Mouse (Mus musculus) lung, embryonic 16.5 days (tissue): ENCODE results near the gene Atp5s. TPM values are rescaled to one million over a fixed set of nuclear protein-coding genes. Genes with fewer than 3 reads are reported as not detected.

Source experiments
- ATAC-seq: fragments of 200-750 bp; cut with Nextera tagmentation; 2 replicates; pipeline ENCODE4 v1.8.0; 2017; ENCODE audit warnings: low read depth, mild to moderate bottlenecking, moderate library complexity
- H3K27ac ChIP-seq: fragments of 300-500 bp; sonication (generic); 2 replicates; pipeline ENCODE4 v1.5.1; 2014; ENCODE audit warnings: mild to moderate bottlenecking, control low read depth, low read length
- H3K27me3 ChIP-seq: fragments of 300-500 bp; sonication (generic); 2 replicates; pipeline ENCODE4 v1.6.1; 2014; ENCODE audit warnings: low read depth, low read length, mixed read lengths; ENCODE audit not compliant: control insufficient read depth, insufficient read depth
- H3K36me3 ChIP-seq: fragments of 300-500 bp; sonication (generic); 2 replicates; pipeline ENCODE4 v1.6.1; 2014; ENCODE audit warnings: low read length; ENCODE audit not compliant: control insufficient read depth, insufficient read depth
- H3K4me1 ChIP-seq: fragments of 300-500 bp; sonication (generic); replicated peaks from 2 replicates; pipeline ENCODE4 v1.6.1; 2014; ENCODE audit warnings: low read length, mixed read lengths; ENCODE audit not compliant: control insufficient read depth, insufficient read depth
- H3K4me2 ChIP-seq: fragments of 300-500 bp; sonication (generic); 2 replicates; pipeline ENCODE4 v1.6.1; 2014; ENCODE audit warnings: low read depth, low read length, control low read depth
- H3K4me3 ChIP-seq: fragments of 300-500 bp; sonication (generic); 2 replicates; pipeline ENCODE4 v1.5.1; 2014; ENCODE audit warnings: mild to moderate bottlenecking, low read length, control low read depth
- H3K9ac ChIP-seq: fragments of 300-500 bp; sonication (generic); 2 replicates; pipeline ENCODE4 v1.6.1; 2014; ENCODE audit warnings: low read length, control low read depth
- H3K9me3 ChIP-seq: fragments of 300-500 bp; sonication (generic); 2 replicates; pipeline ENCODE4 v1.6.1; 2016; ENCODE audit warnings: low read length; ENCODE audit not compliant: control insufficient read depth
- WGBS: fragments of 180-500 bp; shearing (Covaris S2); extraction: QIAGEN DNeasy Blood & Tissue Kit; methylation state at CpG from one replicate; pipeline ENCODE4 v1.1.7; 2014; 5-methylcytosine and 5-hydroxymethylcytosine counted together
- polyA plus RNA-seq: library from polyadenylated mRNA; unstranded; fragments of >200 nt; fragmentation: Nextera tagmentation; extraction: Ambion mirVana; gene quantifications from 2 replicates; pipeline ENCODE4 v1.2.1, GENCODE M21; 2015

Atp5s gene
- polyA plus RNA-seq, 1 experiment from 2014 or later = 35.3 TPM

DNA sequence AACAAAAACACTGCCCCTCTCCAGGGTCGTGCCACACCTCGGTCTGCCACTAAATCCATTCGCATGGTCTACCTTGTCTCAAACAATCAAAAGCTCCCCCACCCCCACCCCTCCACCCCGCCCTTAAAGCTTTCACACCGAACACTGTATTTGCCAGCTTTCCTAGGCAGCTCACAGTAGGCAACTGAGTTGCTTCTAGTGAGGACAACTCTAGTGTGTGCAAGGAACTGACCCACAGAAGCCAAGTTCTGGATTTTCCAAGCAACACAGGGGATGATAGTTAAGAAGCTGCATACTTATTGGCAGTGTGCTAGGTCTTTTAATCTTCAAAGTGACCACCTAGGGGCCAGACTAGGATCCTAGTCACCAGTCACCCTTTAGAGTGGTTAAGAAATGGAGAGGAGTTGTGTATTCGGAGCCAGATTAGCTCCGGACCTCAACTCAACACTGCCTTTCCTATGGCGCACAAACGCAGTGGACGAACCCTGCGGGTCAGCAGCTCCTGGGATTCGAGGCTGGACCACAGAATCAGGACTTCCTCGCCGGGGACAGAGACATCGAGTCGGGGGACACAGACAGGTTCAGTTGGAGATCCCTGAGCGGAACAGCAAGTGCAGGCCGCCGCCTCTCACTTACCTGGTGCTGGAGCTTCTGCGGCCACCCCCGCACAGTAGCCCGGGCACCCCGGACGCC lies 586 bp upstream of the Atp5s start:
- WGBS = 2% methylated on average over 24 of the region's 24 CpGs
- ATAC-seq = peak; percentile 22; the same call in 1 of the 2 replicates

DNA sequence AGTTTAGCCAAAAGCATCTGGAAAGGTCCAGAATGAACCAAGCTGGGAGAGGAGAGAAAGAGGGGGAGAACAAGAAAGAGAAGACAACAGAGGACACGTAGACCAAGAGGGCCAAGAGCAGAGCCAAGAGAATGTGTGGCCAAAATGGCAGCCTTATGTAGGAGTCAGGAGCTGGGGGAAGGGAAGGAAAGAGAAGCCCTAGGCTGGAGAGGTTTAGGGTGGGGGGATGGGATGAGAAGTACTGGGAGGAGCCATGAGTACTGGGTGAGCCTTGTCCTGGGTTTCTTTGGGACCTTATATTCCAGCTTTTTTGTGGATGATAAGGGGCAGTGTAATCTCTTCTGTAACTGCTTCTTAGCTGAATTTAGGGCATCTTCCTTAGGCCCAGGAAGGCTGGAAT lies 4.5 kb downstream of the Atp5s start:
- Histone ChIP-seq H3K4me3 (no peak overlapping the region), H3K27ac (no peak overlapping the region), H3K4me1 (peaks cover 5% of the 10 kb centered on the region; the same call in 1 of the 2 replicates), H3K4me2 (no peak overlapping the region), H3K9ac (no peak overlapping the region), H3K9me3 (no peaks in the 10 kb centered on the region), H3K36me3 (no peaks in the 10 kb centered on the region), H3K27me3 (no peaks in the 10 kb centered on the region)
- ATAC-seq = no peak
- 93% methylated on average over 1 of the region's 1 CpGs for WGBS

More for the DNA sequence above, 586 bp upstream of the Atp5s start:
- peak overlapping the region; percentile 78 for H3K9ac ChIP-seq
- H3K4me2 ChIP-seq = peak overlapping the region; percentile 94
- H3K36me3 ChIP-seq = peaks cover 5% of the 10 kb centered on the region; the same call in 1 of the 2 replicates
- H3K4me3 ChIP-seq = peak overlapping the region; percentile 89
- peaks cover 10% of the 10 kb centered on the region for H3K9me3 ChIP-seq
- no peaks in the 10 kb centered on the region for H3K27me3 ChIP-seq
- H3K4me1 ChIP-seq = peaks cover 12% of the 10 kb centered on the region; the same call in 1 of the 2 replicates
- peak overlapping the region; percentile 36 for H3K27ac ChIP-seq

DNA sequence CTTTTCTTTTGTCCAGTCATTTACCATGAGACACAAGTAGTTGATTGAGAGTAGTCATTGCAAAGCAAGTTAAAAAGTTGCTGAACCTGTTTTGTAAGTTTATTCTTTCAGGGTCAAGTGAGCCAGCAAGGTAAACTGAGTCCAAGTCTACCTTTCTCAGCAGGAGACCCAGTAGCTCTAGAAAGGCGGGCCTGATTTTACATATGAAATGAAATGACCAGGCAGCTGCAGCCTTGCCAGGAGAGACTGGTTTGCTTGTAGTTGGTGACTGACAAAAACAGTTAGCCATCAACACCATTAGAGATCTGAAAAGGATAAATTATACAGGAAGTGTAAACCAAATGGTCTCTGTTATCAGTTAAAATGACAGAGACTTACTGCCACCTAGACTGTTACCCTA lies 5.6 kb downstream of the Atp5s start:
- no peak overlapping the region for H3K4me3 ChIP-seq
- H3K9me3 ChIP-seq = no peaks in the 10 kb centered on the region
- H3K4me2 ChIP-seq = no peak overlapping the region
- ATAC-seq = no peak
- H3K27ac ChIP-seq = no peak overlapping the region
- H3K27me3 ChIP-seq = no peaks in the 10 kb centered on the region
- WGBS = 83% methylated on average over 1 of the region's 1 CpGs
- H3K4me1 ChIP-seq = peaks cover 4% of the 10 kb centered on the region; the same call in 1 of the 2 replicates
- H3K9ac ChIP-seq = no peak overlapping the region
- no peaks in the 10 kb centered on the region for H3K36me3 ChIP-seq

DNA sequence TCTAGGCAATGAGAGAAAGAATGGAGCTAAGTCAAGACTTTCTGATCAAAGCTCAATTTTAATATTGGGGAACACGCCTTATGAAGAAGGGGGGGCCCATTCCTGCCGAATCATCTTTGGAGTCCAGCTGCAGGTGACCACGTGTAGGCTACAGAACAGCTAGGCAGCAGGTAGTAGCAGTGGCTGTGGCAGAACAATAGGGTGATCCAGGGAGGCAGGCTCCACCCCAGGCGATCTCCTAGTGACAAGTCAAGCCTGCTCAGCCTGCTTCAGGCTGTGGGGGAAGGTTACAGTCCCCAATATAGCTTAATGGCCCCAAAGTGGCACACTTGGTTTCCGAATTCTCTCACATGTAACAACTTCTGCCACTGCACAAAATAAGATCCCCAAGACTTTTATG lies 7.5 kb downstream of the Atp5s start:
- H3K4me3 ChIP-seq = no peak overlapping the region
- WGBS = 48% methylated on average over 5 of the region's 5 CpGs
- H3K4me2 ChIP-seq = no peak overlapping the region
- H3K27me3 ChIP-seq = no peaks in the 10 kb centered on the region
- H3K27ac ChIP-seq = no peak overlapping the region
- no peaks in the 10 kb centered on the region for H3K36me3 ChIP-seq
- no peak for ATAC-seq
- H3K4me1 ChIP-seq = no peaks in the 10 kb centered on the region
- no peaks in the 10 kb centered on the region for H3K9me3 ChIP-seq
- H3K9ac ChIP-seq = no peak overlapping the region

DNA sequence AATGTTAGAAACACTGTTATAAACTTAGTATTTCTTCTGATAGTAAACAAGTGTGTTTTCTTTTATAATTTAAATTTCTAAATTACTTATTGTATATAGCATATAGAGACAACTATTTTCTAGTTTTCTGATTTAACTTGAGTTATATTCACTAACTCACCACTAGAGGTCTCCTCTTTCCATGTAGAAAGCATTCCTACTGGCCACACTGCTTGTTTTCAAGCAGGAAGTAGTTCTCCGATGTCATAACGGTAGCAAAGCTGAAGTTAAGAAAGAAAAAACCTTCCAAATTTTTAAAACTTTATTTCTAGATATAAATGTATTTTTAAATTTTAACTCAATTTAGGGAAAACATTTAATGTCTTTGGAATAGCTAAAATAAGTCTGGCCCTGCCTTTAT lies 8.8 kb downstream of the Atp5s start:
- Histone ChIP-seq H3K27me3 (no peaks in the 10 kb centered on the region), H3K4me2 (no peak overlapping the region), H3K4me3 (no peak overlapping the region), H3K9ac (no peak overlapping the region), H3K27ac (no peak overlapping the region), H3K36me3 (no peaks in the 10 kb centered on the region), H3K9me3 (no peaks in the 10 kb centered on the region), H3K4me1 (no peaks in the 10 kb centered on the region)
- 0% methylated on average over 2 of the region's 2 CpGs for WGBS
- peak; percentile 66; the same call in 1 of the 2 replicates for ATAC-seq

DNA sequence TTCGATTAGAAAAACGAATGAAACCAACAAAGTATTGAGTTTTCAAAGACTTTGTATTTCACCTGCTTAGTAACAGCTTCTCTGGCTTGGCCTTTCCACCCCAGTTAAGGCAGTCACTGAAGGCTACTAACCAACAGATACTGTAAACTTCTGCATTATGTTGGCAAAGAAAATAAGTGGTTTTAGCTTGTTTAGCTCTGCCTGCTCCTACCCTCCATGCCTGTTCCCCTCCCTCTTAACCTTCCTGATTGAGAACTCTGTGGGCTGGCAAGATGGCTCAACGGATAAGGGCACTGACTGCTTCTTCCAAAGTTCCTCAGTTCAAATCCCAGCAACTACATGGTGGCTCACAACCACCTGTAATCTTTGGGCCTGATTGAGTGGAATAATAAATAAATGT lies 9.2 kb downstream of the Atp5s start:
- Histone ChIP-seq H3K4me2 (no peak overlapping the region), H3K36me3 (no peaks in the 10 kb centered on the region), H3K9ac (no peak overlapping the region), H3K4me1 (no peaks in the 10 kb centered on the region), H3K27me3 (no peaks in the 10 kb centered on the region), H3K9me3 (no peaks in the 10 kb centered on the region), H3K27ac (no peak overlapping the region), H3K4me3 (no peak overlapping the region)
- 63% methylated on average over 3 of the region's 3 CpGs for WGBS
- no peak for ATAC-seq

DNA sequence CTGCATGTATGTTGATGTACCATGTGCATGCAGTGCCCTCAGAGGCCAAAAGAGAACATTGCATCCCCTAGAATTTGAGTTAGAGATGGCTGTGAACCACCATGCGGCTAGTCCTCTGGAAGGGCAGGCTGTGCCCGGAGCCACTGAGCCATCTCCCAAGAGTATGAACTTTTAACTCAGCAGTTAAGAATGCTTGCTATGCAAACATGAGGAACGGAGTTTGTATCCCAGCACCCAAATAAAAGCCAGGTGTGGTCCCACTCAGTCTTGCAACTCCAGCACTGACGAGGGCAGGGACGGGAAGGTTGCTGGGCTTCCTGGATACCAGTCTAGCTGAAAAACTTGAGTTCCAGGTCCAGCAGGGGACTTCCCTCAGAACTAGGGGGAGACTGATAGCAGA lies 17.2 kb downstream of the Atp5s start:
- H3K4me2 ChIP-seq = no peak overlapping the region
- no peaks in the 10 kb centered on the region for H3K27me3 ChIP-seq
- ATAC-seq = no peak
- H3K9me3 ChIP-seq = no peaks in the 10 kb centered on the region
- H3K36me3 ChIP-seq = no peaks in the 10 kb centered on the region
- no peak overlapping the region for H3K4me3 ChIP-seq
- 0 out of 2 replicates have a peak, but pooled peaks cover 3% of the 10 kb centered on the region for H3K4me1 ChIP-seq
- WGBS = 62% methylated on average over 5 of the region's 5 CpGs
- no peak overlapping the region for H3K27ac ChIP-seq
- H3K9ac ChIP-seq = no peak overlapping the region

DNA sequence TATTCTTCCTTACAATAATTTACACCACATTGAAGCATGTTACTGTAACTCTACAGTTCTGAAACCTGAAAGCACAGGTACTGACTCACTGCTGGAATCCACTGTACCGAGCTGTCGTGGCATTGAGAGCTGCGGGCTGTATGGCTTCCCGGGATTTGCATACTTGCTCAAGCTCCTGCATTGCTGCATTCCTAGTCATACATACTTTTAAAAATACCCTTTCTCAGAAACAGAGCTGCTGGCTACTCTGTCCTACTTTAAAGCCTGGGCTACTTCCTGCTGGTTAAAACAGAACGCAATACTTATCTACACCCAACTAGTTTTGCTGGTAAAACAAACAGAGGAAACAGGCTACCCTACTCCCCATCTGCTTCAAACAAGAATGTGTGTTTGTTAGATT lies 19.4 kb downstream of the Atp5s start:
- no peaks in the 10 kb centered on the region for H3K9me3 ChIP-seq
- ATAC-seq = no peak
- WGBS = 58% methylated on average over 5 of the region's 5 CpGs

DNA sequence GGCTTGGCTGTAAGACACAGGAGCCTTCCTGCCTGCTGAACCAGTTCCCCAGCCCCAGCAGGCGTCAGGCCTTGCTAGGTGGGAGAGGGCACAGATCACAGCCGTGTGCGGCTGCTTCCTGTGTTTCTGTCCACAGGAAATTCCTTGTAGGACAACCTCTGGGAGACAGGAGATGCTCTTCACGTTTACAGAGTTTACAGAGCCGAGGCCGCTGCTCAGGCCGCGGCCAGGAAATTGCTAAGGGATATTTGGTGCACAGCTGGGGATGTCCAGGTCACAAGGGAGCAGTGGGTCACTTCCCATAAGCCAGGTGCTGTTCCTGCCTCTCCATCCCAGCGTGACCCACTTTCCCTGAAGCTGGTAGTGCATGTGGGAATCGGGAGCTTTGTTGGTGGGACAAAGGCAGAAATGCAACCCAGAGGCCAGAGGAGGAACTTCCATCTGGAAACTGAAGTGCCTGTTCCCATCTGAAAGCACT lies 27.2 kb downstream of the Atp5s start:
- peak; percentile 85 for ATAC-seq
- no peak overlapping the region for H3K9ac ChIP-seq
- WGBS = 23% methylated on average over 10 of the region's 10 CpGs

More for the DNA sequence above, 19.4 kb downstream of the Atp5s start:
- Histone ChIP-seq H3K9ac (no peak overlapping the region), H3K27me3 (no peaks in the 10 kb centered on the region), H3K4me2 (no peak overlapping the region), H3K36me3 (no peaks in the 10 kb centered on the region), H3K4me3 (no peak overlapping the region), H3K27ac (peak overlapping the region; percentile 39; the same call in 1 of the 2 replicates), H3K4me1 (0 out of 2 replicates have a peak, but pooled peaks cover 3% of the 10 kb centered on the region)

More for the DNA sequence above, 27.2 kb downstream of the Atp5s start:
- no peak overlapping the region for H3K4me2 ChIP-seq
- no peaks in the 10 kb centered on the region for H3K27me3 ChIP-seq
- H3K27ac ChIP-seq = peak overlapping the region; percentile 74; the same call in 1 of the 2 replicates
- H3K4me3 ChIP-seq = no peak overlapping the region
- H3K4me1 ChIP-seq = peaks cover 7% of the 10 kb centered on the region; the same call in 1 of the 2 replicates
- no peaks in the 10 kb centered on the region for H3K9me3 ChIP-seq
- no peaks in the 10 kb centered on the region for H3K36me3 ChIP-seq
